Mouse (Mus musculus) lung, postnatal 10 days (tissue): ENCODE measurements around the gene Bivm.

Experiments
- DNase-seq: peaks from one replicate; pipeline ENCODE4 v3.0.0; 2021

Gene Bivm

GRCm38 (mm10) chr1:44178086-44178485, 59.3 kb downstream of the Bivm start:
- no peak for DNase-seq

GRCm38 (mm10) chr1:44186396-44186795, 67.6 kb downstream of the Bivm start:
- no peak for DNase-seq
